Mouse (Mus musculus): ENCODE measurements at regions not wholly inside any gene's neighbourhood (a gene's known extent, or its start where the extent isn't known, plus 50 kb on each side); places are given as distances from the start of the nearest gene placed in this dataset.

GRCm38 (mm10) chr2:28364623-28365022 lies 82.0 kb upstream of the Ppp1r26 start:
- TF ChIP-seq CTCF (conservative IDR thresholded peaks at IDR 0.05; ENCODE audit: insufficient read depth, insufficient read length, low read depth, low read length) (no peak), POLR2A (IDR thresholded peaks at IDR 0.05; ENCODE audit: low read depth, low read length) (no peak)
